Mouse (Mus musculus) myocyte (in vitro differentiated cells): ENCODE data around the gene Tmem260.

ENCODE experiments used
- CEBPB ChIP-seq: IDR thresholded peaks from 2 replicates; pipeline ENCODE4 v1.6.1; 2011; ENCODE audit warnings: mild to moderate bottlenecking, moderate library complexity; ENCODE audit not compliant: poor library complexity, insufficient read depth, severe bottlenecking
- E2F4 ChIP-seq: IDR thresholded peaks from one replicate; pipeline ENCODE4 v1.6.1; 2011; ENCODE audit warnings: mild to moderate bottlenecking, control low read depth, moderate library complexity; ENCODE audit not compliant: insufficient read depth
- MAX ChIP-seq: IDR thresholded peaks from one replicate; pipeline ENCODE4 v1.6.1; 2011; ENCODE audit warnings: low read depth, mild to moderate bottlenecking, control low read depth
- MYOD1 ChIP-seq, 3 experiments: IDR thresholded peaks; one replicate each; pipeline ENCODE4 v1.6.1; 2011; ENCODE audit warnings: control low read depth in 2 of 3, low read depth in 2 of 3, mild to moderate bottlenecking in 2 of 3, moderate library complexity in 1 of 3; ENCODE audit not compliant: insufficient read length in 2 of 3, control insufficient read depth in 1 of 3
- MYOG ChIP-seq, 3 experiments: IDR thresholded peaks; one replicate each; pipeline ENCODE4 v1.6.1; 2011; ENCODE audit warnings: control low read depth in 2 of 3, low read depth in 2 of 3, mild to moderate bottlenecking in 2 of 3; ENCODE audit not compliant: insufficient read length in 2 of 3, control insufficient read depth in 1 of 3, insufficient read depth in 1 of 3
- POLR2A ChIP-seq: IDR thresholded peaks from one replicate; pipeline ENCODE4 v1.6.1; 2011; ENCODE audit warnings: low read depth, mild to moderate bottlenecking, control low read depth, moderate library complexity; ENCODE audit not compliant: insufficient read length
- POLR2AphosphoS2 ChIP-seq: IDR thresholded peaks from one replicate; pipeline ENCODE4 v1.6.1; 2011; ENCODE audit warnings: low read depth, control low read depth; ENCODE audit not compliant: insufficient read length
- REST ChIP-seq: IDR thresholded peaks from one replicate; pipeline ENCODE4 v1.6.1; 2011; ENCODE audit warnings: mild to moderate bottlenecking, control low read depth, moderate library complexity; ENCODE audit not compliant: insufficient read depth, insufficient read length
- TCF12 ChIP-seq: IDR thresholded peaks from one replicate; pipeline ENCODE4 v1.6.1; 2011; ENCODE audit warnings: mild to moderate bottlenecking, control low read depth; ENCODE audit not compliant: poor library complexity, insufficient read depth, severe bottlenecking
- USF1 ChIP-seq: IDR thresholded peaks from one replicate; pipeline ENCODE4 v1.6.1; 2011; ENCODE audit warnings: low read depth, mild to moderate bottlenecking, control low read depth, moderate library complexity

- TF ChIP-seq MAX (no peak), USF1 (no peak), TCF12 (no peak), E2F4 (no peak), POLR2A (no peak), CEBPB (no peak), POLR2AphosphoS2 (no peak), MYOG (IDR thresholded peaks at IDR 0.05; ENCODE audit: control insufficient read depth in 1 of 3, insufficient read depth in 1 of 3, insufficient read length in 2 of 3, low read depth in 2 of 3) (no peak), MYOD1 (IDR thresholded peaks at IDR 0.05; ENCODE audit: control insufficient read depth in 1 of 3, insufficient read length in 2 of 3, low read depth in 2 of 3) (no peak), REST (no peak)
These were observed 68.7 kb downstream of the Tmem260 start for GRCm38 (mm10) chr14:48514620-48515019.
